Mouse (Mus musculus) cerebral cortex, adult 2 months (tissue): ENCODE measurements around the gene Dennd5b.

Experiments used
- WGBS: fragments of 180-500 bp; shearing (Covaris S2); methylation state at CpG from one replicate; pipeline ENCODE4 v1.1.7; 2018; 5-methylcytosine and 5-hydroxymethylcytosine counted together

Dennd5b gene

GRCm38 (mm10) chr6:149101076-149101942 lies at the start of gene Dennd5b:
Dennd5b (minus strand) TSS chr6:149101680.
- WGBS = under 1% methylated on average over 124 of the region's 124 CpGs

- WGBS = 93% methylated on average over 7 of the region's 7 CpGs
These were observed 47.2 kb upstream of the Dennd5b start for GRCm38 (mm10) chr6:149148436-149149229.

GRCm38 (mm10) chr6:149145143-149145542 lies 43.7 kb upstream of the Dennd5b start:
- 100% methylated on average over 1 of the region's 1 CpGs for WGBS

GRCm38 (mm10) chr6:149141393-149142173 lies 40.1 kb upstream of the Dennd5b start:
- 4% methylated on average over 36 of the region's 36 CpGs for WGBS

GRCm38 (mm10) chr6:149139471-149139870 lies 38.0 kb upstream of the Dennd5b start, which contains the start of gene Etfbkmt:
Etfbkmt (plus strand) TSS chr6:149139849.
- 81% methylated on average over 1 of the region's 1 CpGs for WGBS

GRCm38 (mm10) chr6:149139011-149139410 lies 37.5 kb upstream of the Dennd5b start:
- 88% methylated on average over 3 of the region's 3 CpGs for WGBS

- WGBS = 91% methylated on average over 2 of the region's 2 CpGs
These were observed 36.5 kb upstream of the Dennd5b start for GRCm38 (mm10) chr6:149137936-149138335.

- 80% methylated on average over 6 of the region's 6 CpGs for WGBS
These were observed 34.2 kb upstream of the Dennd5b start for GRCm38 (mm10) chr6:149135631-149136030.

- 62% methylated on average over 5 of the region's 5 CpGs for WGBS
These were observed 33.1 kb upstream of the Dennd5b start for GRCm38 (mm10) chr6:149134391-149135150.

GRCm38 (mm10) chr6:149132311-149133077 lies 31.0 kb upstream of the Dennd5b start:
- WGBS = 34% methylated on average over 5 of the region's 5 CpGs

- 46% methylated on average over 3 of the region's 3 CpGs for WGBS
These were observed 29.6 kb upstream of the Dennd5b start for GRCm38 (mm10) chr6:149131111-149131510.

GRCm38 (mm10) chr6:149129870-149130269 lies 28.4 kb upstream of the Dennd5b start, which contains the start of gene Gm10203:
Gm10203 (plus strand) TSS chr6:149130170.
- 87% methylated on average over 8 of the region's 8 CpGs for WGBS

GRCm38 (mm10) chr6:149126675-149127074 lies 25.2 kb upstream of the Dennd5b start:
- WGBS = 55% methylated on average over 4 of the region's 4 CpGs

GRCm38 (mm10) chr6:149123042-149123441 lies 21.6 kb upstream of the Dennd5b start:
- 87% methylated on average over 3 of the region's 3 CpGs for WGBS

GRCm38 (mm10) chr6:149119853-149120252 lies 18.4 kb upstream of the Dennd5b start:
- WGBS = 24% methylated on average over 2 of the region's 2 CpGs

GRCm38 (mm10) chr6:149118935-149119334 lies 17.5 kb upstream of the Dennd5b start:
- 74% methylated on average over 2 of the region's 2 CpGs for WGBS

GRCm38 (mm10) chr6:149108909-149109308 lies 7.4 kb upstream of the Dennd5b start:
- 57% methylated on average over 2 of the region's 2 CpGs for WGBS

GRCm38 (mm10) chr6:149107615-149108014 lies 6.1 kb upstream of the Dennd5b start:
- WGBS = 82% methylated on average over 3 of the region's 3 CpGs

GRCm38 (mm10) chr6:149103451-149103850 lies 2.0 kb upstream of the Dennd5b start:
- 64% methylated on average over 1 of the region's 1 CpGs for WGBS

- 8% methylated on average over 7 of the region's 7 CpGs for WGBS
These were observed 413 bp upstream of the Dennd5b start for GRCm38 (mm10) chr6:149101943-149102243.
